Mouse (Mus musculus) CH12.LX (cell line): ENCODE data around the gene Fndc10. TPM values are rescaled to one million over a fixed set of nuclear protein-coding genes. Genes with fewer than 3 reads are reported as not detected.

Experiments used
- DNase-seq: peaks from one replicate; pipeline ENCODE4 v3.0.0-alpha.2; 2013; ENCODE audit errors: extremely low read depth
- H3K27ac ChIP-seq: 2 replicates; pipeline ENCODE4 v1.5.1; 2012; ENCODE audit warnings: low read depth, mild to moderate bottlenecking, control low read depth, moderate library complexity; ENCODE audit not compliant: insufficient read depth
- H3K27me3 ChIP-seq: replicated peaks from 2 replicates; pipeline ENCODE3; 2012; ENCODE audit warnings: inconsistent platforms
- H3K36me3 ChIP-seq, 2 experiments: replicated peaks in 1 of 2; 2 replicates each; pipeline versions ENCODE3 to v1.6.1; 2012; ENCODE audit warnings: inconsistent platforms in 1 of 2, low read length in 1 of 2, mild to moderate bottlenecking in 1 of 2, mixed read lengths in 1 of 2, moderate library complexity in 1 of 2; ENCODE audit not compliant: control insufficient read depth in 1 of 2, insufficient read depth in 1 of 2
- H3K4me1 ChIP-seq, 2 experiments: 2 replicates each; pipeline ENCODE4 v1.6.1; 2012; ENCODE audit warnings: inconsistent platforms in 1 of 2, moderate library complexity in 1 of 2; ENCODE audit not compliant: insufficient read depth in 2 of 2, control insufficient read depth in 1 of 2
- H3K4me2 ChIP-seq: 2 replicates; pipeline ENCODE4 v1.6.1; 2012; ENCODE audit warnings: low read depth, mild to moderate bottlenecking, control low read depth; ENCODE audit not compliant: poor library complexity, insufficient read depth, severe bottlenecking
- H3K4me3 ChIP-seq, 3 experiments: fragments of 150-350 bp in 1 of 3; sonication (generic) in 1 of 3; replicated peaks in 1 of 3; 2 replicates each; pipeline versions ENCODE3 to v1.5.1; 2011 to 2012; ENCODE audit warnings: low read depth in 2 of 3, low read length in 2 of 3, mild to moderate bottlenecking in 2 of 3, moderate library complexity in 2 of 3, control low read depth in 1 of 3, improper control_type of control experiment in 1 of 3, inconsistent platforms in 1 of 3, mixed read lengths in 1 of 3; ENCODE audit not compliant: poor library complexity in 1 of 3
- H3K79me2 ChIP-seq: replicated peaks from 2 replicates; pipeline ENCODE4 v1.6.1; 2012; ENCODE audit warnings: mild to moderate bottlenecking, moderate library complexity; ENCODE audit not compliant: control insufficient read depth, poor library complexity, insufficient read depth, severe bottlenecking; ENCODE audit errors: extremely low read depth
- H3K9ac ChIP-seq: 2 replicates; pipeline ENCODE4 v1.6.1; 2012; ENCODE audit warnings: low read depth, mild to moderate bottlenecking, control low read depth, moderate library complexity; ENCODE audit not compliant: insufficient read depth
- H3K9me3 ChIP-seq: replicated peaks from 2 replicates; pipeline ENCODE3; 2012; ENCODE audit warnings: low read length, inconsistent platforms, mixed read lengths
- BHLHE40 ChIP-seq: IDR thresholded peaks from 2 replicates; pipeline ENCODE4 v1.6.1; 2011; ENCODE audit warnings: mild to moderate bottlenecking, low read depth, low read length, improper control_type of control experiment
- CHD1 ChIP-seq: IDR thresholded peaks from 2 replicates; pipeline ENCODE4 v1.6.1; 2012; ENCODE audit warnings: low read depth, low read length, improper control_type of control experiment, inconsistent platforms
- CHD2 ChIP-seq: IDR thresholded peaks from 2 replicates; pipeline ENCODE4 v1.6.1; 2011; ENCODE audit warnings: low read length, improper control_type of control experiment
- CTCF ChIP-seq, 2 experiments: IDR thresholded peaks in 1 of 2; conservative IDR thresholded peaks in 1 of 2; 2 replicates each; pipeline ENCODE4 v1.5.1; 2011 to 2012; ENCODE audit warnings: low read depth in 2 of 2, low read length in 2 of 2, improper control_type of control experiment in 1 of 2, inconsistent platforms in 1 of 2, mild to moderate bottlenecking in 1 of 2, moderate library complexity in 1 of 2
- E2F4 ChIP-seq: IDR thresholded peaks from 2 replicates; pipeline ENCODE4 v1.6.1; 2011; ENCODE audit warnings: low read depth, low read length, improper control_type of control experiment; ENCODE audit not compliant: insufficient replicate concordance
- ELF1 ChIP-seq: IDR thresholded peaks from 2 replicates; pipeline ENCODE4 v1.6.1; 2014; ENCODE audit warnings: low read depth, mild to moderate bottlenecking, inconsistent platforms, low read length, improper control_type of control experiment
- EP300 ChIP-seq: IDR thresholded peaks from 2 replicates; pipeline ENCODE4 v1.6.1; 2011; ENCODE audit warnings: low read length, improper control_type of control experiment
- ETS1 ChIP-seq: conservative IDR thresholded peaks from 2 replicates; pipeline ENCODE4 v1.6.1; 2012; ENCODE audit warnings: low read depth, mild to moderate bottlenecking, inconsistent platforms, low read length, improper control_type of control experiment, moderate library complexity
- GABPA ChIP-seq: IDR thresholded peaks from 2 replicates; pipeline ENCODE4 v1.6.1; 2012; ENCODE audit warnings: low read depth, low read length, improper control_type of control experiment, inconsistent platforms; ENCODE audit not compliant: insufficient replicate concordance
- HCFC1 ChIP-seq: IDR thresholded peaks from 2 replicates; pipeline ENCODE4 v1.6.1; 2012; ENCODE audit warnings: low read depth, mild to moderate bottlenecking, inconsistent platforms, low read length, improper control_type of control experiment
- IRF4 ChIP-seq: IDR thresholded peaks from 2 replicates; pipeline ENCODE4 v1.6.1; 2014; ENCODE audit warnings: low read depth, mild to moderate bottlenecking, inconsistent platforms, low read length, improper control_type of control experiment
- JUN ChIP-seq: IDR thresholded peaks from 2 replicates; pipeline ENCODE4 v1.6.1; 2011; ENCODE audit warnings: low read depth, mild to moderate bottlenecking, low read length, improper control_type of control experiment, moderate library complexity; ENCODE audit not compliant: insufficient read depth
- JUND ChIP-seq: conservative IDR thresholded peaks from 2 replicates; pipeline ENCODE4 v1.6.1; 2011; ENCODE audit warnings: low read depth, low read length, improper control_type of control experiment
- KAT2A ChIP-seq: IDR thresholded peaks from 2 replicates; pipeline ENCODE4 v1.6.1; 2012; ENCODE audit warnings: low read length, improper control_type of control experiment, inconsistent platforms; ENCODE audit not compliant: insufficient replicate concordance
- MAFK ChIP-seq: IDR thresholded peaks from 2 replicates; pipeline ENCODE4 v1.6.1; 2011; ENCODE audit warnings: low read length, improper control_type of control experiment; ENCODE audit not compliant: insufficient replicate concordance
- MAX ChIP-seq: IDR thresholded peaks from 2 replicates; pipeline ENCODE4 v1.6.1; 2011; ENCODE audit warnings: low read length, improper control_type of control experiment
- MAZ ChIP-seq: IDR thresholded peaks from 2 replicates; pipeline ENCODE4 v1.6.1; 2012; ENCODE audit warnings: low read depth, mild to moderate bottlenecking, inconsistent platforms, low read length, improper control_type of control experiment, moderate library complexity
- MEF2A ChIP-seq: IDR thresholded peaks from 2 replicates; pipeline ENCODE4 v1.6.1; 2014; ENCODE audit warnings: low read depth, mild to moderate bottlenecking, inconsistent platforms, low read length, improper control_type of control experiment, borderline replicate concordance
- MXI1 ChIP-seq: IDR thresholded peaks from 2 replicates; pipeline ENCODE4 v1.6.1; 2011; ENCODE audit warnings: mild to moderate bottlenecking, low read depth, low read length, improper control_type of control experiment
- MYC ChIP-seq: IDR thresholded peaks from 2 replicates; pipeline ENCODE4 v1.6.1; 2011; ENCODE audit warnings: low read depth, mild to moderate bottlenecking, improper control_type of control experiment, low read length
- NELFE ChIP-seq: IDR thresholded peaks from 2 replicates; pipeline ENCODE4 v1.6.1; 2011; ENCODE audit warnings: low read depth, low read length, improper control_type of control experiment
- NRF1 ChIP-seq: IDR thresholded peaks from 2 replicates; pipeline ENCODE4 v1.6.1; 2014; ENCODE audit warnings: low read depth, mild to moderate bottlenecking, inconsistent platforms, low read length, improper control_type of control experiment, moderate library complexity
- PAX5 ChIP-seq: IDR thresholded peaks from 2 replicates; pipeline ENCODE4 v1.6.1; 2012; ENCODE audit warnings: low read length, inconsistent platforms, mixed read lengths
- POLR2A ChIP-seq: IDR thresholded peaks from 2 replicates; pipeline ENCODE4 v1.6.1; 2011; ENCODE audit warnings: low read depth, mild to moderate bottlenecking, improper control_type of control experiment, low read length
- POLR2AphosphoS2 ChIP-seq: IDR thresholded peaks from 2 replicates; pipeline ENCODE4 v1.6.1; 2011; ENCODE audit warnings: low read depth, low read length, improper control_type of control experiment
- RAD21 ChIP-seq: IDR thresholded peaks from 2 replicates; pipeline ENCODE4 v1.6.1; 2011; ENCODE audit warnings: low read depth, mild to moderate bottlenecking, low read length, improper control_type of control experiment, moderate library complexity
- RCOR1 ChIP-seq: conservative IDR thresholded peaks from 2 replicates; pipeline ENCODE4 v1.6.1; 2012; ENCODE audit warnings: low read depth, mild to moderate bottlenecking, inconsistent platforms, low read length, improper control_type of control experiment
- SIN3A ChIP-seq: IDR thresholded peaks from 2 replicates; pipeline ENCODE4 v1.6.1; 2012; ENCODE audit warnings: low read length, improper control_type of control experiment, inconsistent platforms
- SMC3 ChIP-seq: IDR thresholded peaks from 2 replicates; pipeline ENCODE4 v1.6.1; 2011; ENCODE audit warnings: low read depth, low read length, improper control_type of control experiment
- TBP ChIP-seq: conservative IDR thresholded peaks from 2 replicates; pipeline ENCODE4 v1.6.1; 2011; ENCODE audit warnings: low read depth, low read length, improper control_type of control experiment
- TCF12 ChIP-seq: IDR thresholded peaks from 2 replicates; pipeline ENCODE4 v1.6.1; 2014; ENCODE audit warnings: low read depth, mild to moderate bottlenecking, inconsistent platforms, low read length, improper control_type of control experiment
- UBTF ChIP-seq: IDR thresholded peaks from 2 replicates; pipeline ENCODE4 v1.6.1; 2012; ENCODE audit warnings: low read depth, mild to moderate bottlenecking, inconsistent platforms, low read length, improper control_type of control experiment, moderate library complexity
- USF1 ChIP-seq: IDR thresholded peaks from 2 replicates; pipeline ENCODE4 v1.6.1; 2014; ENCODE audit warnings: low read depth, mild to moderate bottlenecking, inconsistent platforms, low read length, improper control_type of control experiment
- USF2 ChIP-seq: conservative IDR thresholded peaks from 2 replicates; pipeline ENCODE4 v1.6.1; 2011; ENCODE audit warnings: low read depth, low read length, improper control_type of control experiment
- ZC3H11A ChIP-seq: IDR thresholded peaks from 2 replicates; pipeline ENCODE4 v1.6.1; 2012; ENCODE audit warnings: low read depth, mild to moderate bottlenecking, inconsistent platforms, low read length, improper control_type of control experiment
- ZKSCAN1 ChIP-seq: IDR thresholded peaks from 2 replicates; pipeline ENCODE4 v1.6.1; 2012; ENCODE audit warnings: low read depth, inconsistent platforms, low read length, improper control_type of control experiment, borderline replicate concordance
- ZMIZ1 ChIP-seq: IDR thresholded peaks from 2 replicates; pipeline ENCODE4 v1.6.1; 2012; ENCODE audit warnings: low read depth, mild to moderate bottlenecking, inconsistent platforms, low read length, improper control_type of control experiment
- ZNF384 ChIP-seq: IDR thresholded peaks from 2 replicates; pipeline ENCODE4 v1.6.1; 2012; ENCODE audit warnings: low read depth, low read length, improper control_type of control experiment, inconsistent platforms
- dilution Hi-C: fragments of 300-500 bp; cut with MboI; formaldehyde crosslinking; loops from 2 replicates; pipeline ENCODE4 v1.14.3; 2020; ENCODE audit warnings: low sequenced_read_pairs; ENCODE audit not compliant: extremely low pct_unique_long_range_greater_than_20kb, extremely low pct_ligation_motif_present
- in situ Hi-C: fragments of 300-500 bp; cut with MboI; formaldehyde crosslinking; loops from 3 replicates; pipeline ENCODE4 v1.14.3; 2019; ENCODE audit warnings: low sequenced_read_pairs, low pct_ligation_motif_present, low pct_unique_long_range_greater_than_20kb, mixed read lengths
- polyA plus RNA-seq: library from polyadenylated mRNA; unstranded; fragments of >175 nt; gene quantifications from 2 replicates; pipeline ENCODE4 v1.2.1, GENCODE M21; 2012; ENCODE audit warnings: low read depth; ENCODE audit not compliant: insufficient read length
- total RNA-seq, 2 experiments: library from RNA; depleted of rRNA; stranded (reverse); fragments of 300-350 nt in 1 of 2; fragments of >200 nt in 1 of 2; gene quantifications; 2 replicates each; pipeline ENCODE4 v1.2.3; 2012 to 2014

Fndc10 gene
- total and polyA plus RNA-seq, 3 experiments, result 1.3 to 3.2 (median 1.7) TPM

GRCm38 (mm10) chr4:155668689-155669597 is 25.2 kb upstream of the Fndc10 start, which contains the start of gene Mib2:
Gene Mib2 (minus strand): TSS chr4:155669198.
- dilution Hi-C loops (no loop called here), in situ Hi-C loops (no loop called here)
- peaks cover 3 to 25% of the 10 kb centered on the region in 2 experiments for H3K4me1 ChIP-seq
- H3K9me3 ChIP-seq, result no peaks in the 10 kb centered on the region
- H3K79me2 ChIP-seq, result no peaks in the 10 kb centered on the region
- peak within 1 kb of the TSS; percentile 97 for H3K4me2 ChIP-seq
- peak within 1 kb of the TSS; percentile 67 for H3K9ac ChIP-seq
- no peaks in the 10 kb centered on the region for H3K27me3 ChIP-seq
- H3K4me3 ChIP-seq, result peak within 1 kb of the TSS; percentile 85 to 94 (median 93)
- TF ChIP-seq SIN3A, result peak; percentile 98
- TF ChIP-seq JUND, result no peak
- TF ChIP-seq USF1, result peak; percentile 34; the same call in 1 of the 2 replicates
- TF ChIP-seq ZC3H11A, result no peak
- TF ChIP-seq ZNF384, result no peak
- peak; percentile 46; the same call in 1 of the 2 replicates for TF ChIP-seq BHLHE40
- no peak for TF ChIP-seq PAX5
- peak; percentile 85; the same call in 1 of the 2 replicates for TF ChIP-seq KAT2A
- TF ChIP-seq MAX, result no peak
- TF ChIP-seq USF2, result no peak
- TF ChIP-seq MEF2A, result no peak; the same call in 1 of the 2 replicates
- peak; percentile 100 for TF ChIP-seq ELF1
- peak; percentile 27; the same call in 1 of the 2 replicates for TF ChIP-seq TCF12
- no peak for TF ChIP-seq RAD21
- no peak for TF ChIP-seq SMC3
- no peak for TF ChIP-seq NELFE
- TF ChIP-seq MYC, result no peak
- no peak for TF ChIP-seq TBP
- TF ChIP-seq NRF1, result peak; percentile 87
- peak; percentile 85 for TF ChIP-seq IRF4
- TF ChIP-seq MAFK, result no peak
- TF ChIP-seq MXI1, result peak; percentile 97
- no peak for TF ChIP-seq ZMIZ1
- TF ChIP-seq CTCF (conservative IDR thresholded peaks at IDR 0.05 in 1 of 2, IDR thresholded peaks at IDR 0.05 in 1 of 2; ENCODE audit: low read depth in 2 of 2, low read length in 2 of 2), result no peak
- peak; percentile 93 for TF ChIP-seq HCFC1
- TF ChIP-seq MAZ, result 0 out of 2 replicates have a peak, but pooled peaks have one; percentile 31
- TF ChIP-seq CHD2, result peak; percentile 66; the same call in 1 of the 2 replicates
- peak; percentile 51; the same call in 1 of the 2 replicates for TF ChIP-seq POLR2A
- no peak for TF ChIP-seq ZKSCAN1
- TF ChIP-seq POLR2AphosphoS2, result no peak
- peak; percentile 33; the same call in 1 of the 2 replicates for TF ChIP-seq JUN
- TF ChIP-seq ETS1, result peak; percentile 32; the same call in 1 of the 2 replicates
- no peak for TF ChIP-seq CHD1
- TF ChIP-seq E2F4, result no peak
- TF ChIP-seq RCOR1, result no peak
- no peak for TF ChIP-seq UBTF
- TF ChIP-seq EP300, result no peak
- TF ChIP-seq GABPA, result no peak
- DNase-seq, result peak; percentile 95
- H3K36me3 ChIP-seq, result peaks cover 23 to 34% of the 10 kb centered on the region in 2 experiments
- H3K27ac ChIP-seq, result peak within 1 kb of the TSS; percentile 42; the same call in 1 of the 2 replicates
